7 mouse cellular contexts compared by ENCODE assay signal in genomic region chr10:82695956-82696355, GRCm38 (mm10). TPM values are rescaled to one million over a fixed set of nuclear protein-coding genes. Genes with fewer than 3 reads are reported as not detected.
DNase-seq lines count a peak whose midpoint lies in the region; ATAC-seq and TF ChIP-seq lines count a peak whose summit lies in the region.

Gene Hcfc2, plus strand, starts transcription at chr10:82696160.

- peak within 1 kb of the TSS; percentile 98 for H3K27ac ChIP-seq in MEL (ENCODE audit: control insufficient read depth, low read depth, low read length)

- peaks cover 0 to 39% of the 10 kb centered on the region in 2 experiments; a peak in 2 of 4 replicates for H3K36me3 ChIP-seq in MEL (ENCODE audit: control insufficient read depth in 1 of 2, insufficient read depth in 2 of 2, low read length in 2 of 2)

- peaks cover 9% of the 10 kb centered on the region for H3K79me2 ChIP-seq in MEL (ENCODE audit: control insufficient read depth, insufficient read depth, low read length, poor library complexity)

- H3K9me3 ChIP-seq in MEL (replicated peaks; ENCODE audit: insufficient read depth, low read length): no peaks in the 10 kb centered on the region

- no peak for TF ChIP-seq EP300 in MEL (IDR thresholded peaks at IDR 0.05; ENCODE audit: low read depth in 1 of 2, low read length in 2 of 2)

- H3K4me1 ChIP-seq in MEL (ENCODE audit: control insufficient read depth in 1 of 2, insufficient read depth in 2 of 2, low read length in 2 of 2): peaks cover 12 to 37% of the 10 kb centered on the region in 2 experiments

- TF ChIP-seq RAD21 in MEL (IDR thresholded peaks at IDR 0.05; ENCODE audit: low read depth, low read length): no peak

- no peak for TF ChIP-seq POLR2A in MEL (IDR thresholded peaks at IDR 0.05; ENCODE audit: control insufficient read depth in 1 of 2, insufficient read depth in 1 of 2, low read depth in 1 of 2, low read length in 2 of 2, poor library complexity in 1 of 2)

- no peak for DNase-seq in MEL (ENCODE audit: low read depth, low spot score)
- DNase-seq in adrenal gland, adult 8-10 months: no peak
- no peak for DNase-seq in gastrocnemius, postnatal 10 days
- DNase-seq in B cell, adult 2 months: no peak
- no peak for DNase-seq in thymus, postnatal 14 days

- no peak for TF ChIP-seq CTCF in MEL (IDR thresholded peaks at IDR 0.05 in 2 of 3, conservative IDR thresholded peaks at IDR 0.05 in 1 of 3; ENCODE audit: control insufficient read depth in 1 of 3, insufficient read depth in 1 of 3, low read depth in 2 of 3, low read length in 3 of 3, poor library complexity in 1 of 3, severe bottlenecking in 1 of 3)

- H3K4me3 ChIP-seq in MEL (ENCODE audit: control insufficient read depth in 1 of 2, insufficient read depth in 1 of 2, low read depth in 2 of 2, low read length in 2 of 2): peak within 1 kb of the TSS; percentile 2 to 19; a peak in 3 of 4 replicates

- no peaks in the 10 kb centered on the region for H3K27me3 ChIP-seq in MEL (ENCODE audit: control insufficient read depth in 1 of 2, insufficient read depth in 2 of 2, low read length in 2 of 2)

- no peak for ATAC-seq in inflammation-experienced regulatory T-cells, adult 6 months
- ATAC-seq in megakaryocyte-erythroid progenitor cell, adult 5-6 weeks (replicated peaks; ENCODE audit: low FRiP score, low TSS enrichment, poor library complexity, severe bottlenecking): no peak

- peak within 1 kb of the TSS; percentile 47 for H3K9ac ChIP-seq in MEL (ENCODE audit: control insufficient read depth, low read depth, low read length, poor library complexity, severe bottlenecking)

TF ChIP-seq in MEL, 35 proteins besides CTCF, POLR2A, EP300 and RAD21:
- TF ChIP-seq CHD1 (IDR thresholded peaks at IDR 0.05; ENCODE audit: low read depth, low read length) (no peak), MAZ (IDR thresholded peaks at IDR 0.05; ENCODE audit: low read depth, low read length) (no peak), MYC (IDR thresholded peaks at IDR 0.05; ENCODE audit: low read depth, low read length) (no peak; the same call in 1 of the 2 replicates), TBP (IDR thresholded peaks at IDR 0.05; ENCODE audit: low read depth, low read length) (no peak), KAT2A (conservative IDR thresholded peaks at IDR 0.05; ENCODE audit: low read depth, low read length) (no peak), NRF1 (IDR thresholded peaks at IDR 0.05; ENCODE audit: insufficient read depth, low read depth, low read length, poor library complexity, severe bottlenecking) (no peak), MYB (IDR thresholded peaks at IDR 0.05; ENCODE audit: low read depth, low read length) (no peak), ZC3H11A (IDR thresholded peaks at IDR 0.05; ENCODE audit: low read depth, low read length) (no peak), HCFC1 (IDR thresholded peaks at IDR 0.05; ENCODE audit: low read depth, low read length) (no peak), ZKSCAN1 (IDR thresholded peaks at IDR 0.05; ENCODE audit: low read depth, low read length) (no peak), TCF12 (IDR thresholded peaks at IDR 0.05; ENCODE audit: low read depth, low read length) (no peak), E2F4 (IDR thresholded peaks at IDR 0.05; ENCODE audit: borderline replicate concordance, low read depth, low read length) (no peak), ELF1 (IDR thresholded peaks at IDR 0.05; ENCODE audit: low read depth, low read length) (no peak)

RNA-seq across cellular contexts. Expression of gene Hcfc2, which starts in this region (rescaled TPM):
- 21.0 and 22.9 TPM in 2 replicates for total RNA-seq in MEL (2012; rRNA removed)
- 10 to 100 TPM in 1 of 2 experiments, not detected in 1; 20.9 TPM for polyA plus RNA-seq in MEL (2012; ENCODE audit: insufficient read depth in 1 of 2, insufficient read length in 2 of 2, low read depth in 1 of 2, low replicate concordance in 2 of 2, missing spikeins in 1 of 2)
- 10 to 100 TPM; 31.6 to 43.2 (median 34.7) TPM for total RNA-seq in adrenal gland, adult 8-10 months (2022)
- total RNA-seq in gastrocnemius, postnatal 10 days (2021): 10 to 100 TPM; 23.4 to 29.2 TPM
- 10 to 100 TPM; 27.9 to 33.4 (median 28.7) TPM for polyA plus RNA-seq in inflammation-experienced regulatory T-cells, adult 6 months (2017; shearing (Covaris generic))
- 21.5 and 25.7 TPM in 2 replicates for total RNA-seq in megakaryocyte-erythroid progenitor cell, adult 5-6 weeks (2014; fragmentation: Nextera tagmentation)
- 30.9 and 80.3 TPM in 2 replicates for total RNA-seq in megakaryocyte-erythroid progenitor cell, adult 5-6 weeks (2017)
